Mouse (Mus musculus) midbrain, embryonic 12.5 days (tissue): ENCODE data around the gene Fshr. TPM values are rescaled to one million over a fixed set of nuclear protein-coding genes. Genes with fewer than 3 reads are reported as not detected.
A peak's percentile ranks its signal among the peaks of the same experiment; 100 is the strongest.

Source experiments
- ATAC-seq: fragments of 200-750 bp; cut with Nextera tagmentation; 2 replicates; pipeline ENCODE4 v1.8.0; 2017; ENCODE audit warnings: low read depth, moderate TSS enrichment, moderate library complexity; ENCODE audit not compliant: low FRiP score
- H3K27ac ChIP-seq: fragments of 300-500 bp; sonication (generic); replicated peaks from 2 replicates; pipeline ENCODE4 v1.5.1; 2016; ENCODE audit warnings: mild to moderate bottlenecking
- H3K27me3 ChIP-seq: fragments of 300-500 bp; sonication (generic); 2 replicates; pipeline ENCODE4 v1.6.1; 2016; ENCODE audit warnings: mild to moderate bottlenecking
- H3K36me3 ChIP-seq: fragments of 300-500 bp; sonication (generic); 2 replicates; pipeline ENCODE4 v1.6.1; 2016
- H3K4me1 ChIP-seq: fragments of 300-500 bp; sonication (generic); 2 replicates; pipeline ENCODE4 v1.6.1; 2016
- H3K4me2 ChIP-seq: fragments of 300-500 bp; sonication (generic); replicated peaks from 2 replicates; pipeline ENCODE4 v1.6.1; 2016; ENCODE audit warnings: mild to moderate bottlenecking, moderate library complexity
- H3K4me3 ChIP-seq: fragments of 300-500 bp; sonication (generic); 2 replicates; pipeline ENCODE4 v1.5.1; 2016; ENCODE audit warnings: mild to moderate bottlenecking
- H3K9ac ChIP-seq: fragments of 300-500 bp; sonication (generic); replicated peaks from 2 replicates; pipeline ENCODE4 v1.6.1; 2016; ENCODE audit warnings: mild to moderate bottlenecking, moderate library complexity
- H3K9me3 ChIP-seq: fragments of 300-500 bp; sonication (generic); 2 replicates; pipeline ENCODE4 v1.6.1; 2016; ENCODE audit warnings: mild to moderate bottlenecking
- WGBS: fragments of 180-500 bp; shearing (Covaris S2); methylation state at CpG from one replicate; pipeline ENCODE4 v1.1.7; 2016; 5-methylcytosine and 5-hydroxymethylcytosine counted together
- polyA plus RNA-seq: library from polyadenylated mRNA; unstranded; fragments of >200 nt; fragmentation: Nextera tagmentation; extraction: Ambion mirVana; gene quantifications from 2 replicates; pipeline ENCODE4 v1.2.1, GENCODE M21; 2016

Gene Fshr
- polyA plus RNA-seq, 1 experiment from 2014 or later, result not detected

DNA sequence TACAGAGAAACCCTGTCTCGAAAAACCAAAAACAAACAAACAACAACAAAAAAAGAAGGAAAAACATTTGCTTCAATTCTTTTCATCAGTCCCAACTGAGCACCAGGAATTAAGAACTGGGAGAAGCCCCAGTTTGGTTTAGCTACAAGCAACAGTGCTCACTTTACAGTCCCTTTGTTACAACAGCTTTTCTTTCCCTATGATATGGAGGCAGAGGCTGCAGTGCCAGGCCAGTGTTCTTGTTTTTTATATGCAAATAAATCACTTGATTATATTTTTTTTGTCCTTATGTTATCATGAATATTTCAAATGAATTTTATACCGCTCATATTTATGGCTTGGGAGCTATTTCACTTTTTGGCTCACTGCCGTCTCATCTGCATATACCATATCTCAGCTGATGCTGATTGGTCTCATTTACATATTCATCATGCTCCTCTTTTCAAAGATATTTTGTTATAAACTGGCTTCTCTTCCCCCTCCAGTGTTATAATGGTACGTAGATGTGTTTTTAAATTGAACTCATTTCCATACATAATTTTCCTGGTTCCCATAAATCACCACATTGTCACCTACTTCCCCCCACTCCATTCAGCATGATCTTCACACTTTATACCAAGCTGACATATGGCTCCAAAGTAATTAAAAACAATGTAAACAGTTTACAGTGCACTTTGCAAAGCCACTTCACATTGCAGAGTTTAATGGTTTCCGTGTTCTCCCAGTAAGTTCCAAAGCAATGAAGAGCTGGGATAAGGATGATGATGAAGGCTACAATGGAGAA is 110.6 kb downstream of the Fshr start:
- Histone ChIP-seq H3K36me3 (no peaks in the 10 kb centered on the region), H3K4me3 (no peak overlapping the region), H3K4me2 (no peak overlapping the region), H3K4me1 (no peaks in the 10 kb centered on the region), H3K27me3 (no peaks in the 10 kb centered on the region), H3K9me3 (no peaks in the 10 kb centered on the region), H3K27ac (no peak overlapping the region), H3K9ac (no peak overlapping the region)
- no peak for ATAC-seq
- 82% methylated on average over 5 of the region's 5 CpGs for whole genome bisulfite sequencing

DNA sequence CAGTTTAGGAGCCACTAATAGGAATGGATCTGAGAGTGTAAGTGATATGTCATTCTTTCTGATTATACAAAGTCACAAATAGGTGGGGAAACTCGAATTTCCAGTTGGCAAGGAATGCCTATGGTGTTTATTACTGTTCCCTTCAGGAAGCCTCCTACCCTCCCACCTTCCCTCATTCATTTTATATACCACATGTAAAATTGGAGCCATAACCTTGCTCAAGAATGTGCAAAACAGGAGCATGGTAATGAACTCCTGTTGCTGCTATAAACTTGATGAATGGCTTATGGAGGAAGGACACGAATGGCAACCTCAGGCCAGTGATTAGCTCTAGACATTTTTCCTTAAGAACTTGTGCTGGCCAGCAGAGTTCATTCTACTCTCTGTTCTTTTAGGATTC is 117.6 kb downstream of the Fshr start:
- H3K9me3 ChIP-seq, result no peaks in the 10 kb centered on the region
- H3K27ac ChIP-seq, result no peak overlapping the region
- H3K4me1 ChIP-seq, result no peaks in the 10 kb centered on the region
- H3K9ac ChIP-seq, result no peak overlapping the region
- H3K36me3 ChIP-seq, result no peaks in the 10 kb centered on the region
- H3K4me2 ChIP-seq, result no peak overlapping the region
- H3K27me3 ChIP-seq, result no peaks in the 10 kb centered on the region
- no peak for ATAC-seq
- WGBS, result 60% methylated on average over 2 of the region's 2 CpGs
- H3K4me3 ChIP-seq, result no peak overlapping the region

DNA sequence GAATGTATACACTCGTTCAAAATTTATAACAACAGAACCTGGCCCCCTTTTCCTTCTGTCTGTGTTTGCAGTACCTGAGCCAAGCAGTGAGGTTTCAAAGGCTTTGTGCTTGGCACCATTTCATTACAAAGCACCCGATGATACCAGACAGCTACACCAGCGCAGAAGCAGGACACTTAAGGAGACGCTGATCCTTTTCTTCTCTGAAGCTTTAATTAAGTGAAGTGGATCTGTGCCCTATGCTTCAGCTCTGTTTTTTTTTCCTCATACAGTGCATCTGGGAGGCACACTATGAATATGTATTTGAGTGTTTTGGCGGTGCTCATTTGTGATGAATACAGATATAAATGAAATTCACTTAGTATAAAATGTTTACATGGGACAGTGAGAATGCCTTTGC is 120.8 kb downstream of the Fshr start:
- WGBS, result 73% methylated on average over 5 of the region's 5 CpGs
- no peaks in the 10 kb centered on the region for H3K27me3 ChIP-seq
- H3K4me3 ChIP-seq, result no peak overlapping the region
- no peaks in the 10 kb centered on the region for H3K9me3 ChIP-seq
- H3K9ac ChIP-seq, result no peak overlapping the region
- H3K36me3 ChIP-seq, result no peaks in the 10 kb centered on the region
- ATAC-seq, result no peak
- no peak overlapping the region for H3K4me2 ChIP-seq
- no peaks in the 10 kb centered on the region for H3K4me1 ChIP-seq
- no peak overlapping the region for H3K27ac ChIP-seq

GRCm38 (mm10) chr17:89064327-89065095 is 136.0 kb downstream of the Fshr start:
- Histone ChIP-seq H3K9me3 (no peaks in the 10 kb centered on the region), H3K27me3 (no peaks in the 10 kb centered on the region), H3K4me1 (no peaks in the 10 kb centered on the region; the same call in 1 of the 2 replicates), H3K36me3 (no peaks in the 10 kb centered on the region), H3K9ac (no peak overlapping the region), H3K4me2 (no peak overlapping the region), H3K27ac (no peak overlapping the region), H3K4me3 (no peak overlapping the region)
- ATAC-seq, result no peak
- WGBS, result 77% methylated on average over 3 of the region's 3 CpGs

DNA sequence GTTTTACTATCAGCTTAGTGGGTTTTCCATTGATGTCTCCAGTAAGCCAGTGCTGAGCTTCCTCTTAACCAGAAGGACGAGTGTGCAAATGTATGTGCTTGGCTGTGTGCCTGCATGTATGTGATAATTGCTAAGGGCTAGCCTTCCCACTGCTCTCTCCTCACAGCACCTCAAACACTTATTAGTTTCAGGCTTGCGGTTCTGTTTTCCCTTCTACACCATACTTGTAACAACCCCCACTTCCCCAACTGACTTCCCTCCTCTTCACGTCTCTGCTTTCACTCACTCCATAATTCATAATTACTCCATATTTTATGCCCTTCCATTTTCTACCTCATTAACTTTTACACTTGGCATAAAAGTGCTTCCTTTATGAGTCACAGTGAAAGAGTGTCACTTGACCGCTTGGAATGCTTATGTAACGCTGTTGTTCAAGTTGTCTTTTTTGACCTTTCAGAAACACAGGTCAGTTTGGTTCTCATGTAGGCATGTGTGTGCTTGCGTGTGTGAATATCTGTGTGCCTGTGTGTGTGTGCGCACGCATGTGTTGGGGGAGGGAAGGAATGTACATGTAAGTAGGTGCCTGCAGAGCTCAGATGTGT is 138.0 kb downstream of the Fshr start:
- WGBS, result 91% methylated on average over 8 of the region's 8 CpGs
- no peaks in the 10 kb centered on the region for H3K9me3 ChIP-seq

GRCm38 (mm10) chr17:89051031-89051563 is 149.4 kb downstream of the Fshr start:
- Histone ChIP-seq H3K9me3 (no peaks in the 10 kb centered on the region), H3K36me3 (no peaks in the 10 kb centered on the region), H3K27ac (no peak overlapping the region), H3K27me3 (no peaks in the 10 kb centered on the region), H3K4me2 (no peak overlapping the region), H3K4me3 (no peak overlapping the region), H3K4me1 (no peaks in the 10 kb centered on the region), H3K9ac (no peak overlapping the region)
- 87% methylated on average over 3 of the region's 3 CpGs for WGBS
- ATAC-seq, result no peak

More for the DNA sequence above, 138.0 kb downstream of the Fshr start:
- Histone ChIP-seq H3K4me2 (no peak overlapping the region), H3K36me3 (no peaks in the 10 kb centered on the region), H3K27me3 (no peaks in the 10 kb centered on the region), H3K9ac (no peak overlapping the region), H3K4me3 (no peak overlapping the region), H3K4me1 (no peaks in the 10 kb centered on the region; the same call in 1 of the 2 replicates), H3K27ac (no peak overlapping the region)
- ATAC-seq, result no peak

- Histone ChIP-seq H3K4me3 (no peak overlapping the region), H3K9ac (no peak overlapping the region), H3K4me1 (no peaks in the 10 kb centered on the region), H3K9me3 (no peaks in the 10 kb centered on the region), H3K4me2 (no peak overlapping the region), H3K27ac (no peak overlapping the region), H3K27me3 (no peaks in the 10 kb centered on the region), H3K36me3 (no peaks in the 10 kb centered on the region)
- WGBS, result 95% methylated on average over 2 of the region's 2 CpGs
- ATAC-seq, result no peak
These were observed 151.4 kb downstream of the Fshr start for GRCm38 (mm10) chr17:89049071-89049470.

DNA sequence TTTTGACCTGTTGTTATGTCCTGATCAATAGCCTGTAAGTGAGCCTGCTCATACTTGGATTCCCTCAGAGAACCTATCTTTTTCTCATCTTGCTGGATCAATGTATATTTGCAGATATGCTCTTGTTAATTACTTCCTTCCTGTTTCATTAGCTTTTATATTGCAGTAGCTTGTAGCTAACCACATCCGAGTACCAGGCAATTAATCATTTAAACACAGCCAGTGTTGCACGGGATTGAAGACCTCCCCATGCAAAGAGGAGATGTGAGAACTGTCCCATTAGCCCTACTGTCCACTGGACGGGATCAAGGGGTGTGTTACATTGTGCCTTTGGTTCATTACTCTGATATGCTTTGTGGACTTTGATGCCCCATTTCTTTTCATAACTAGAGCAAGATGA is 154.5 kb downstream of the Fshr start:
- Histone ChIP-seq H3K36me3 (no peaks in the 10 kb centered on the region), H3K9ac (no peak overlapping the region), H3K27me3 (no peaks in the 10 kb centered on the region), H3K4me1 (no peaks in the 10 kb centered on the region), H3K4me2 (no peak overlapping the region), H3K9me3 (no peaks in the 10 kb centered on the region), H3K4me3 (no peak overlapping the region), H3K27ac (no peak overlapping the region)
- 89% methylated on average over 3 of the region's 3 CpGs for WGBS
- no peak for ATAC-seq

DNA sequence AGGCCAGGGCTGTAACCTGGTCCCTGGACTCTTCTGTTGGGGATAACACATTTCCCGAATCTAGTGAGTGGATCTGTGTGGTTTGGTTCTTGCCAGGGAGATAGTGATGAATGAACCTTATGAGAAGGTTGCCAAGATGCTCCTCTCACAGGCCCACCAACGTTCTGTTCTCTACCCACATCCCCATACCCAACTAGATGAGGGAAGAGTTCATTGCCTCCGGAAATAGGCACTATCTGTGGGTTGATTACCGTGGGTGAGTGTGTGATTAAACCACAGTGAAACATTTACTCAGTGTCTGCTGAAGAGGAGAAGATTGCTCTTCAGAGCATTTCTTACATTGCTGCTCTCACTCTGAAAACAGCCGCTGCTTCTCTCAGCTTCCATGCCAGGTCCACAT is 163.8 kb downstream of the Fshr start:
- no peaks in the 10 kb centered on the region for H3K27me3 ChIP-seq
- H3K9ac ChIP-seq, result no peak overlapping the region
- ATAC-seq, result no peak
- 88% methylated on average over 5 of the region's 5 CpGs for WGBS
- H3K9me3 ChIP-seq, result no peaks in the 10 kb centered on the region
- no peaks in the 10 kb centered on the region for H3K36me3 ChIP-seq
- no peak overlapping the region for H3K4me2 ChIP-seq
- no peak overlapping the region for H3K27ac ChIP-seq
- no peaks in the 10 kb centered on the region for H3K4me1 ChIP-seq
- no peak overlapping the region for H3K4me3 ChIP-seq

- Histone ChIP-seq H3K4me1 (no peaks in the 10 kb centered on the region), H3K4me2 (no peak overlapping the region), H3K27ac (no peak overlapping the region), H3K9ac (no peak overlapping the region), H3K36me3 (no peaks in the 10 kb centered on the region), H3K4me3 (no peak overlapping the region), H3K27me3 (no peaks in the 10 kb centered on the region), H3K9me3 (no peaks in the 10 kb centered on the region)
- 92% methylated on average over 3 of the region's 3 CpGs for WGBS
- peak; percentile 23; the same call in 1 of the 2 replicates for ATAC-seq
These were observed 164.4 kb downstream of the Fshr start for GRCm38 (mm10) chr17:89036049-89036448.

- Histone ChIP-seq H3K4me1 (no peaks in the 10 kb centered on the region), H3K9me3 (no peaks in the 10 kb centered on the region), H3K36me3 (no peaks in the 10 kb centered on the region), H3K9ac (no peak overlapping the region), H3K27ac (no peak overlapping the region), H3K4me2 (no peak overlapping the region), H3K27me3 (no peaks in the 10 kb centered on the region), H3K4me3 (no peak overlapping the region)
- ATAC-seq, result no peak
These were observed 165.8 kb downstream of the Fshr start for GRCm38 (mm10) chr17:89034627-89035026.

DNA sequence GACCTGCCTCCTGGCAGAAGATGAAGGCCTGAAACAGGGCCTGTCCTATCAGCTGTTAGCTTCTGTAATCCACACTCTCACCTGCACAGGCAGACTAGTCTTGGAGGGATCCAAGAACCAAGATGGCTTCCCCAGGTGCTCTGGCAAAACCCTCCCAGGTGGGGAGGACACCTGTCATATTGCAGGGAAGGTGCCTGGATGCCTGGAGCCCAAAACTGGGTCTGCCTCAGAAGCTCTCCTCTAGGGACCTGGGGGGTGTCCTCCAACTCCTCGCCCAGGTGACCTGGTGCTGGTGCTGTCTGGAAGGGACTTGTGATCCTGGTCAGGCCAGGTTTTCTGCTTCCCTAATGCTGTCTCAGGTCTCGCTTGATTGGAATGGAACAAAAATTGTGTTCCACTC is 167.5 kb downstream of the Fshr start:
- Histone ChIP-seq H3K4me1 (no peaks in the 10 kb centered on the region), H3K9me3 (no peaks in the 10 kb centered on the region), H3K4me3 (no peak overlapping the region), H3K36me3 (no peaks in the 10 kb centered on the region), H3K27me3 (no peaks in the 10 kb centered on the region), H3K27ac (no peak overlapping the region), H3K9ac (no peak overlapping the region), H3K4me2 (no peak overlapping the region)
- 92% methylated on average over 2 of the region's 2 CpGs for WGBS
- no peak for ATAC-seq
